Mouse (Mus musculus) cerebellum, adult 2 months (tissue): ENCODE measurements around the gene Tcf20. TPM values are rescaled to one million over a fixed set of nuclear protein-coding genes. Genes with fewer than 3 reads are reported as not detected.
"Not testable (repeated sequence)": the region's sequence is repeated elsewhere in the genome, so short reads cannot be mapped to it uniquely, and the experiment has no call there.

Source experiments
- DNase-seq, 2 experiments: peaks; one replicate each; pipeline ENCODE4 v3.0.0; 2021
- H3K27ac ChIP-seq: fragments of 200-500 bp; 2 replicates; pipeline ENCODE4 v1.5.1; 2012; ENCODE audit warnings: low read length, control low read depth, inconsistent platforms; ENCODE audit not compliant: insufficient read depth
- H3K27me3 ChIP-seq: fragments of 200-500 bp; 2 replicates; pipeline ENCODE4 v1.6.1; 2012; ENCODE audit warnings: inconsistent platforms, mild to moderate bottlenecking, low read length, moderate library complexity; ENCODE audit not compliant: control insufficient read depth, insufficient read depth
- H3K4me1 ChIP-seq: fragments of 200-500 bp; 2 replicates; pipeline ENCODE4 v1.6.1; 2011; ENCODE audit warnings: low read length; ENCODE audit not compliant: control insufficient read depth, insufficient read depth
- H3K4me3 ChIP-seq: fragments of 200-500 bp; replicated peaks from 2 replicates; pipeline ENCODE3; 2011; ENCODE audit warnings: mild to moderate bottlenecking, low read depth, low read length, control low read depth; ENCODE audit not compliant: insufficient read depth
- CTCF ChIP-seq: fragments of 200-500 bp; IDR thresholded peaks from 2 replicates; pipeline ENCODE4 v1.5.1; 2011; ENCODE audit warnings: low read depth, mild to moderate bottlenecking, control low read depth, low read length, moderate library complexity, borderline replicate concordance; ENCODE audit not compliant: insufficient read depth
- POLR2A ChIP-seq: fragments of 200-500 bp; IDR thresholded peaks from 2 replicates; pipeline ENCODE4 v1.6.1; 2011; ENCODE audit warnings: low read length, control low read depth, borderline replicate concordance; ENCODE audit not compliant: insufficient read depth
- WGBS: fragments of 180-500 bp; shearing (Covaris S2); methylation state at CpG from one replicate; pipeline ENCODE4 v1.1.7; 2018; 5-methylcytosine and 5-hydroxymethylcytosine counted together
- polyA plus RNA-seq: library from polyadenylated mRNA; depleted of rRNA; stranded (reverse); fragments of >200 nt; gene quantifications from 2 replicates; pipeline ENCODE4 v1.2.3, GENCODE M21; 2012

The Tcf20 gene
- polyA plus RNA-seq, 1 experiment: 25.0 TPM

DNA sequence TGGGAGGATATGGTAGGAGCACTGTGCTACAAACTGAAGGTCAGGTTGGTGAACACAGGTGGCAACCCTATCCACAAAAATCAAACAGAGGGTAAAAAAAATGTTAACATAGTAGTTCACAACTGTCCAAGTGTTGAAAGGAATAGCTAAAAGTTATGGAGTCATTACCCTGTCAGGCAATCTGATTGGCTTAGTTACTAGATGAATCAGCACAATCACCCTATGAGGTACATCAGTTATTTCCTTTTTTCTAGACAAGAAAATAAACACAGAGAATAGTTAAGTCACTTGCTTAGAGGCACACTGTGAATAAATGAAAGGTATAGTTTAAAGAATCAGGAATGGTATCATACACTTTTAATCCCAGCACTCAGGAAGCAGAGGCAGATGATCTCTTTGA, 110.4 kb downstream of the Tcf20 start:
- TF ChIP-seq POLR2A (no peak), CTCF (no peak)
- no peak for DNase-seq
- H3K4me3 ChIP-seq: no peak overlapping the region
- no peaks in the 10 kb centered on the region for H3K4me1 ChIP-seq
- H3K27ac ChIP-seq: no peak overlapping the region
- H3K27me3 ChIP-seq: no peaks in the 10 kb centered on the region

- no peak for TF ChIP-seq CTCF
- Histone ChIP-seq H3K4me3 (no peak overlapping the region), H3K4me1 (no peaks in the 10 kb centered on the region), H3K27me3 (no peaks in the 10 kb centered on the region), H3K27ac (no peak overlapping the region)
- no peak for DNase-seq
- 99% methylated on average over 2 of the region's 2 CpGs for WGBS
These were observed 110.8 kb downstream of the Tcf20 start for GRCm38 (mm10) chr15:82876863-82877262.

DNA sequence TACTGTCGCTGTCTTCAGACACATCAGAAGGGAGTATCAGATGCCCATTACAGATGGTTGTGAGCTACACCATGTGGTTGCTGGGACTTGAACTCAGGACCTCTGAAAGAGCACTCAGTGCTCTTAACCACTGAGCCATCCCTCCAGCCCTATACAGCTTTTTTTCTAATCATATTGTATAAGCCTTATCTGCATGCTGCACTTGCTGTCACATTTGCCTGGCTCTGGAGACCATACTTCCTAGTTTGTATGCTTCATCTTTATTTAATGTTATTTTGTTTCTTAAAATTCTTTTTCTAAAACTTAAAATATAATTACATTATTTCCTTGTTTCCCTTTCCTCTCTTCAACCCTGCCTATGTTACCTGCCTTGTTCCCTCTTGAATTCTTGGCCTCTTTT, 115.6 kb downstream of the Tcf20 start:
- H3K27ac ChIP-seq: no peak overlapping the region
- no peak for TF ChIP-seq POLR2A
- TF ChIP-seq CTCF: no peak
- 93% methylated on average over 1 of the region's 1 CpGs for WGBS
- H3K4me1 ChIP-seq: no peaks in the 10 kb centered on the region
- no peak overlapping the region for H3K4me3 ChIP-seq
- H3K27me3 ChIP-seq: no peaks in the 10 kb centered on the region
- no peak for DNase-seq

DNA sequence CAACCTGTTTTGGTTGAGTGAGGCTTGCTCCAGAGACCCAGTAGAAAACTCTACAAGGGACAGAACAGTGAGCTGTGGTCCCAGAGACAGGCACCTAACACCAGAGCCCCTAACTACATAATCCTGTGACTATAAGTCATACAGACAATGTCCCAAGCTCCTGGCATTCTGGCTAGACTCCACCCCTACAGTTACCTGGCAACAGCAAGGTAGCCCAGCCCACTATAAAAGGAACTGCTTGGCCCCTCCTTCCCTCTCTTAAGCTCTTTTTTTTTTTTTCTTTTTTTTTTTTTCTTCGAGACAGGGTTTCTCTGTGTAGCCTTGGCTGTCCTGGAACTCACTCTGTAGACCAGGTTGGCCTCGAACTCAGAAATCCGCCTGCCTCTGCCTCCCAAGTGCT, 121.4 kb downstream of the Tcf20 start:
- not testable (repeated sequence) for DNase-seq, H3K4me3 ChIP-seq, H3K27me3 ChIP-seq, H3K4me1 ChIP-seq, H3K27ac ChIP-seq
- 93% methylated on average over 3 of the region's 3 CpGs for WGBS

DNA sequence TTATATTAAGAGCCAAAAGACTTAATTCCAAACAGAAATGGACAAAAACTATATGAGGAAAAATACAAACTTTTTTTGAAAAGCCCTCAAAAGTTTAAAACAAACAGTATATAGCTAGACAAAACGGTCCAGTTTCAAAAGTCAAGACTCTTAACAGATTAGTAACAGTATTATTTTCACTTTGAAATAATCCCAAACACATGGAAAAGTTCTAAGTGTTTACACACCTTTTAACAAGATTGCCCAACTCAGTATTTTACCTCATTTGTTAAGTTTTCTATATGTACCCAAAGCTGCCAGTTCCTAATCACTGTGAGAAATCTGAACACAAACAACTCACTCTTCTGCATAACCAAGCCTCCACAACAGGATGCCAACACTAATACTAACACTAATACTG, 124.0 kb downstream of the Tcf20 start:
- 92% methylated on average over 1 of the region's 1 CpGs for WGBS
- H3K27ac ChIP-seq: no peak overlapping the region
- no peak overlapping the region for H3K4me3 ChIP-seq
- TF ChIP-seq POLR2A (no peak), CTCF (no peak)
- no peak for DNase-seq
- no peaks in the 10 kb centered on the region for H3K4me1 ChIP-seq
- no peaks in the 10 kb centered on the region for H3K27me3 ChIP-seq

- no peak overlapping the region for H3K4me3 ChIP-seq
- H3K4me1 ChIP-seq: no peaks in the 10 kb centered on the region
- DNase-seq: no peak
- H3K27ac ChIP-seq: no peak overlapping the region
- H3K27me3 ChIP-seq: no peaks in the 10 kb centered on the region
- 43% methylated on average over 11 of the region's 11 CpGs for WGBS
- no peak for TF ChIP-seq CTCF
- TF ChIP-seq POLR2A: no peak
These were observed 130.9 kb downstream of the Tcf20 start for GRCm38 (mm10) chr15:82856652-82857378.

- no peaks in the 10 kb centered on the region for H3K27me3 ChIP-seq
- no peaks in the 10 kb centered on the region for H3K4me1 ChIP-seq
- 90% methylated on average over 2 of the region's 2 CpGs for WGBS
- TF ChIP-seq POLR2A: no peak
- no peak for TF ChIP-seq CTCF
- no peak overlapping the region for H3K27ac ChIP-seq
- no peak overlapping the region for H3K4me3 ChIP-seq
- DNase-seq: no peak
These were observed 131.6 kb downstream of the Tcf20 start for GRCm38 (mm10) chr15:82856065-82856464.

GRCm38 (mm10) chr15:82839146-82839545, 148.5 kb downstream of the Tcf20 start:
- Histone ChIP-seq H3K27ac (no peak overlapping the region), H3K4me3 (no peak overlapping the region), H3K4me1 (no peaks in the 10 kb centered on the region), H3K27me3 (no peaks in the 10 kb centered on the region)
- DNase-seq: no peak
- TF ChIP-seq CTCF: no peak
- TF ChIP-seq POLR2A: no peak
- WGBS: 96% methylated on average over 3 of the region's 3 CpGs
